Mouse (Mus musculus) liver, embryonic 16.5 days (tissue): ENCODE measurements at regions not wholly inside any gene's neighbourhood (a gene's known extent, or its start where the extent isn't known, plus 50 kb on each side); places are given as distances from the start of the nearest gene placed in this dataset.

Experiments used
- ATAC-seq: fragments of 200-750 bp; cut with Nextera tagmentation; 2 replicates; pipeline ENCODE4 v1.8.0; 2017; ENCODE audit warnings: low read depth, mild to moderate bottlenecking, moderate number of reproducible peaks, moderate library complexity
- H3K27ac ChIP-seq: fragments of 300-500 bp; sonication (generic); 2 replicates; pipeline ENCODE4 v1.5.1; 2014; ENCODE audit warnings: mild to moderate bottlenecking, low read length
- H3K27me3 ChIP-seq: fragments of 300-500 bp; sonication (generic); 2 replicates; pipeline ENCODE4 v1.6.1; 2014; ENCODE audit warnings: low read depth, low read length, mixed read lengths; ENCODE audit not compliant: control insufficient read depth, insufficient read depth
- H3K36me3 ChIP-seq: fragments of 300-500 bp; sonication (generic); 2 replicates; pipeline ENCODE4 v1.6.1; 2014; ENCODE audit warnings: mild to moderate bottlenecking; ENCODE audit not compliant: control insufficient read depth, insufficient read depth
- H3K4me1 ChIP-seq: fragments of 300-500 bp; sonication (generic); 2 replicates; pipeline ENCODE4 v1.6.1; 2014; ENCODE audit warnings: low read depth, low read length, mixed read lengths; ENCODE audit not compliant: control insufficient read depth
- H3K4me2 ChIP-seq: fragments of 300-500 bp; sonication (generic); 2 replicates; pipeline ENCODE4 v1.6.1; 2014; ENCODE audit warnings: low read depth, low read length, mixed read lengths
- H3K4me3 ChIP-seq: fragments of 300-500 bp; sonication (generic); 2 replicates; pipeline ENCODE4 v1.5.1; 2014; ENCODE audit warnings: low read depth, mild to moderate bottlenecking, low read length
- H3K9ac ChIP-seq: fragments of 300-500 bp; sonication (generic); 2 replicates; pipeline ENCODE4 v1.6.1; 2014; ENCODE audit warnings: low read depth, low read length
- H3K9me3 ChIP-seq: fragments of 300-500 bp; sonication (generic); replicated peaks from 2 replicates; pipeline ENCODE4 v1.6.1; 2016; ENCODE audit warnings: low read length; ENCODE audit not compliant: control insufficient read depth
- WGBS: fragments of 180-500 bp; shearing (Covaris S2); extraction: QIAGEN DNeasy Blood & Tissue Kit; methylation state at CpG from one replicate; pipeline ENCODE4 v1.1.7; 2014; ENCODE audit not compliant: insufficient replicate concordance; 5-methylcytosine and 5-hydroxymethylcytosine counted together

GRCm38 (mm10) chr11:113188263-113188920, 406.4 kb downstream of the Sox9 start:
- Histone ChIP-seq H3K4me1 (no peaks in the 10 kb centered on the region), H3K9me3 (no peaks in the 10 kb centered on the region), H3K27ac (no peak overlapping the region), H3K4me2 (no peak overlapping the region), H3K4me3 (no peak overlapping the region), H3K9ac (no peak overlapping the region), H3K27me3 (no peaks in the 10 kb centered on the region), H3K36me3 (no peaks in the 10 kb centered on the region)
- WGBS, result 52% methylated on average over 4 of the region's 4 CpGs
- ATAC-seq, result no peak

- Histone ChIP-seq H3K9ac (no peak overlapping the region), H3K4me3 (no peak overlapping the region), H3K36me3 (no peaks in the 10 kb centered on the region), H3K4me2 (no peak overlapping the region), H3K4me1 (no peaks in the 10 kb centered on the region), H3K27ac (no peak overlapping the region), H3K9me3 (no peaks in the 10 kb centered on the region), H3K27me3 (no peaks in the 10 kb centered on the region)
- ATAC-seq, result no peak
- 56% methylated on average over 6 of the region's 6 CpGs for WGBS
Measured at GRCm38 (mm10) chr11:113190006-113190405, 408.0 kb downstream of the Sox9 start.

GRCm38 (mm10) chr11:113190520-113190919, 408.5 kb downstream of the Sox9 start:
- no peak overlapping the region for H3K9ac ChIP-seq
- ATAC-seq, result no peak

GRCm38 (mm10) chr11:113191006-113191405, 409.0 kb downstream of the Sox9 start:
- no peaks in the 10 kb centered on the region for H3K27me3 ChIP-seq
- no peaks in the 10 kb centered on the region for H3K9me3 ChIP-seq
- ATAC-seq, result no peak
- no peak overlapping the region for H3K4me3 ChIP-seq
- H3K4me2 ChIP-seq, result no peak overlapping the region
- H3K36me3 ChIP-seq, result no peaks in the 10 kb centered on the region
- H3K4me1 ChIP-seq, result no peaks in the 10 kb centered on the region
- WGBS, result 70% methylated on average over 7 of the region's 7 CpGs
- no peak overlapping the region for H3K27ac ChIP-seq
- H3K9ac ChIP-seq, result no peak overlapping the region

More at GRCm38 (mm10) chr11:113190520-113190919, 408.5 kb downstream of the Sox9 start:
- no peaks in the 10 kb centered on the region for H3K9me3 ChIP-seq
- no peaks in the 10 kb centered on the region for H3K4me1 ChIP-seq
- H3K4me2 ChIP-seq, result no peak overlapping the region
- no peak overlapping the region for H3K27ac ChIP-seq
- H3K4me3 ChIP-seq, result no peak overlapping the region
- no peaks in the 10 kb centered on the region for H3K27me3 ChIP-seq
- H3K36me3 ChIP-seq, result no peaks in the 10 kb centered on the region
- 48% methylated on average over 4 of the region's 4 CpGs for WGBS

GRCm38 (mm10) chr11:113192086-113192856, 410.2 kb downstream of the Sox9 start:
- Histone ChIP-seq H3K27ac (no peak overlapping the region), H3K4me2 (no peak overlapping the region), H3K4me3 (no peak overlapping the region), H3K9me3 (no peaks in the 10 kb centered on the region), H3K4me1 (no peaks in the 10 kb centered on the region), H3K9ac (no peak overlapping the region), H3K27me3 (no peaks in the 10 kb centered on the region), H3K36me3 (no peaks in the 10 kb centered on the region)
- ATAC-seq, result no peak
- 54% methylated on average over 22 of the region's 22 CpGs for WGBS

- Histone ChIP-seq H3K9ac (no peak overlapping the region), H3K27ac (no peak overlapping the region), H3K27me3 (no peaks in the 10 kb centered on the region; the same call in none of the 2 replicates), H3K36me3 (no peaks in the 10 kb centered on the region), H3K4me1 (no peaks in the 10 kb centered on the region), H3K4me3 (no peak overlapping the region), H3K4me2 (no peak overlapping the region), H3K9me3 (no peaks in the 10 kb centered on the region)
- no peak for ATAC-seq
- WGBS, result 43% methylated on average over 15 of the region's 15 CpGs
Measured at GRCm38 (mm10) chr11:113194144-113194827, 412.3 kb downstream of the Sox9 start.
